Mouse (Mus musculus) ES-CJ7 (cell line): ENCODE data around the gene Ofcc1.

Experiments used
- DNase-seq: peaks from one replicate; pipeline ENCODE4 v3.0.0; 2011; ENCODE audit warnings: low read depth, low spot score

Gene Ofcc1

GRCm38 (mm10) chr13:40000236-40000635 lies 361.0 kb downstream of the Ofcc1 start:
- DNase-seq = no peak

GRCm38 (mm10) chr13:39997901-39998300 lies 363.3 kb downstream of the Ofcc1 start:
- no peak for DNase-seq

- no peak for DNase-seq
These were observed 381.8 kb downstream of the Ofcc1 start for GRCm38 (mm10) chr13:39979294-39980061.

- DNase-seq = no peak
These were observed 392.8 kb downstream of the Ofcc1 start for GRCm38 (mm10) chr13:39968349-39969016.

- DNase-seq = peak; percentile 34
These were observed 404.0 kb downstream of the Ofcc1 start for GRCm38 (mm10) chr13:39957226-39957625.

- no peak for DNase-seq
These were observed 405.2 kb downstream of the Ofcc1 start for GRCm38 (mm10) chr13:39956017-39956416.
